Mouse (Mus musculus) cerebellum, adult 11 months (tissue): ENCODE results near the gene Klhl40.

Source experiments
- DNase-seq: peaks from one replicate; pipeline ENCODE4 v3.0.0; 2022

Klhl40 gene

GRCm38 (mm10) chr9:121829270-121829992 is 52.0 kb downstream of the Klhl40 start:
- no peak for DNase-seq

GRCm38 (mm10) chr9:121830243-121830955 is 53.0 kb downstream of the Klhl40 start:
- peak; percentile 56 for DNase-seq

GRCm38 (mm10) chr9:121830956-121831293 is 53.5 kb downstream of the Klhl40 start:
- DNase-seq = peak; percentile 81
